Mouse (Mus musculus) ES-E14 (cell line): ENCODE results near the gene Dpep2nb.

Experiments
- CHD2 ChIP-seq: IDR thresholded peaks from 2 replicates; pipeline ENCODE4 v1.6.1; 2014; ENCODE audit warnings: mild to moderate bottlenecking, low read depth, low read length, inconsistent platforms
- HCFC1 ChIP-seq: IDR thresholded peaks from 2 replicates; pipeline ENCODE4 v1.6.1; 2012; ENCODE audit warnings: low read length, inconsistent platforms, borderline replicate concordance; ENCODE audit not compliant: insufficient read depth

DNA sequence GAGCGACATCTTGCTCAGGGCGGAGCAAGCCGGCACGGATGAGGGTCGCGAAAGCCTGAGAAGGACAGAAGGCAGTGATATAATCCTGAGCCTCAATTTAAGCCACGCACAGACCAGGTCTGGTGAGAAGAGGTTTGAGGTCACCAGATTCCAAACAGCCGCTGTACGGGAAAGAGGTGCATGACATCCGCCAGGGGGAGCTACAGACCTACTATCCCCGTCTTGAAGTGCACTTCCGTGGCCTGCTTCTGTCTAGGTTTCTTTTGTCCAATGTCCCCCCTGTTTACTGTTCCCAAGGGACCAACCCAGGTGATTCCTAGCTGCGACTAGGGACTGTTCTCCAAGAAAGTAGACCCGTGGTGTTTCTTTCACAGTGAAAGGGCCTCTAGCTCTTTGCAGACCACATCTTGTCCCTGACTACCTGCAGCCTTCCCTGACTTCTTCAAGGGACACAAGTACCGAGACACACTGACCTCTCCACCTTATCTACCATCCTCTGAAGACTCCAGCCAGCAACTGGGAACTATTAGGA is 14.9 kb downstream of the Dpep2nb start, which contains the start of gene Dus2:
- TF ChIP-seq HCFC1 (no peak), CHD2 (no peak)
